Mouse (Mus musculus) thymus, adult 2 months (tissue): ENCODE measurements at regions not wholly inside any gene's neighbourhood (a gene's known extent, or its start where the extent isn't known, plus 50 kb on each side); places are given as distances from the start of the nearest gene placed in this dataset.

Experiments
- CTCF ChIP-seq: fragments of 200-500 bp; IDR thresholded peaks from 2 replicates; pipeline ENCODE4 v1.5.1; 2012; ENCODE audit warnings: mild to moderate bottlenecking, control low read depth, low read length, moderate library complexity, borderline replicate concordance; ENCODE audit not compliant: control insufficient read depth, poor library complexity, insufficient read depth; ENCODE audit errors: extremely low read depth
- POLR2A ChIP-seq: fragments of 200-500 bp; IDR thresholded peaks from 2 replicates; pipeline ENCODE4 v1.6.1; 2012; ENCODE audit warnings: mild to moderate bottlenecking, low read length, control low read depth, moderate library complexity; ENCODE audit not compliant: control insufficient read depth, poor library complexity, insufficient read depth; ENCODE audit errors: extremely low read depth

- TF ChIP-seq POLR2A = no peak
- no peak for TF ChIP-seq CTCF
Observed at GRCm38 (mm10) chr10:126764740-126765139, 136.4 kb downstream of the Atp23 start.
